Mouse (Mus musculus) bone marrow macrophage, adult 2 months (primary cell): ENCODE results near the gene Borcs7.

Experiments used
- CTCF ChIP-seq: IDR thresholded peaks from 2 replicates; pipeline ENCODE4 v1.5.1; 2012; ENCODE audit warnings: low read depth, mild to moderate bottlenecking, low read length, moderate library complexity
- POLR2A ChIP-seq: IDR thresholded peaks from 2 replicates; pipeline ENCODE4 v1.6.1; 2012; ENCODE audit warnings: mild to moderate bottlenecking, low read depth, low read length, borderline replicate concordance

GRCm38 (mm10) chr19:46744681-46745080 lies 55.0 kb downstream of the Borcs7 start:
- no peak for TF ChIP-seq CTCF
- no peak for TF ChIP-seq POLR2A
